Mouse (Mus musculus): Measurements from ENCODE around the gene Tnk2. TPM values are rescaled to one million over a fixed set of nuclear protein-coding genes. Genes with fewer than 3 reads are reported as not detected.
A peak's percentile ranks its signal among the peaks of the same experiment; 100 is the strongest.
"Not testable (repeated sequence)": the region's sequence is repeated elsewhere in the genome, so short reads cannot be mapped to it uniquely, and the experiment has no call there.

Tnk2 gene
- total RNA-seq, 2 experiments from 2014 or later: 20.9 to 24.7 TPM

DNA sequence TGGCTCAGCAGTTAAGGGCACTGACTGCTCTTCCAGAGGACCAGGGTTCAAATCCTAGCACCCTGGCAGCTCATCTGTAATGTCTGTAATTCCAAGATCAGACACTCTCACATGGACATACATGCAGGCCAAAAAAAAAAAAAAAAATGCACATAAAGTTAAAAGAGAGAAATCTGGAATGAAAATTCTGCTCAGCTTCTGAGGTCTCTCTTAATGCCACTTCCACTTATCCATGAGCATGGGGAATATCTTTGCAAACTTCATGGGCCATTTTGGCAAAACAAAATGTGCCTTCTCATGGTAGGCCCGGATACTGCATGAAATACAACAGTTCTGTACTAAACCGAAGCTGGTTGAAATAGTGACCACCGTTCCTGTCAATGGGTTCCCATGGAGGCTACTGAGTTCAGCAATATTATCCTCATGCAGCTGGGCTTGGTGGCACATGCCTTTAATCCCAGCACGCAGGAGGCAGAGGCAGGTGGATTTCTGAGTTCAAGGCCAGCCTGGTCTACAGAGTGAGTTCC, 10.1 kb upstream of the Tnk2 start:
- intact Hi-C loops (cut with DNase I): no loop called here
- DNase-seq (ENCODE audit: low spot score): no peak

- DNase-seq (ENCODE audit: low spot score): no peak
- intact Hi-C loops (cut with DNase I): no loop called here
Measured at GRCm38 (mm10) chr16:32634183-32634582, 9.5 kb upstream of the Tnk2 start.

- intact Hi-C loops (cut with DNase I): no loop called here
- no peak for DNase-seq (ENCODE audit: low spot score)
Measured at GRCm38 (mm10) chr16:32635314-32635713, 8.4 kb upstream of the Tnk2 start.

- DNase-seq (ENCODE audit: low spot score): no peak
- intact Hi-C loops (cut with DNase I): no loop called here
Measured at GRCm38 (mm10) chr16:32636331-32636730, 7.3 kb upstream of the Tnk2 start.

DNA sequence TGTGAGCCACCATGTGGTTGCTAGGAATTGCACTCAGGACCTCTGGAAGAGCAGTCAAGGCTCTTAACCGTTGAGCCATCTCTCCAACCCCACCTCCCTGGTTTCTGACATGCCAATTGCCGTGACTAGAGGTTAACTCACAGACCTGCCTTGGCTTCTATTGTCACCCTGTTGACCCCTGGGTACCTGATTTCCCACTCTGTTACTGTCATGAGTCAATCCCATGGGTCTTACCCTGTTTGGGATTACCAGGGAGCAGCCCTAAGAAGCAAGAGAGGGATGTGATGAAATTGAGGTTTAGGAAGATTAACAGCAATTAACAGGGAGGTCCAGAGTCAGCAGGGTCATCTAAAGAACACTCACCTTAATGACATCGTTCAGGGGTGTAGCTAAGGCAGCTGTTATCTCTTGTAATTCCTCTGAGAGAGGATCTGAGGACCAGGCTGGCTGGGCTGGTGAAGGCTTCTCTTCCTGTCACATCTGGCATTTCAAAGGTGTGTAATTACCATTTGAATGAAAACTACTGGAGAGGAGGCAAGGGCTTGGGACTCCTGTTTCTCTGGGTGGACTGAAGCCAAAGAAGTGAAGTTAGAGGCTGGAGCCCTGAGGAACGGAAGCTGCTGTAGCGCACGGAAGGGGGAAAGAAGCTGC, 6.7 kb upstream of the Tnk2 start:
- intact Hi-C loops (cut with DNase I): no loop called here
- no peak for DNase-seq (ENCODE audit: low spot score)

DNA sequence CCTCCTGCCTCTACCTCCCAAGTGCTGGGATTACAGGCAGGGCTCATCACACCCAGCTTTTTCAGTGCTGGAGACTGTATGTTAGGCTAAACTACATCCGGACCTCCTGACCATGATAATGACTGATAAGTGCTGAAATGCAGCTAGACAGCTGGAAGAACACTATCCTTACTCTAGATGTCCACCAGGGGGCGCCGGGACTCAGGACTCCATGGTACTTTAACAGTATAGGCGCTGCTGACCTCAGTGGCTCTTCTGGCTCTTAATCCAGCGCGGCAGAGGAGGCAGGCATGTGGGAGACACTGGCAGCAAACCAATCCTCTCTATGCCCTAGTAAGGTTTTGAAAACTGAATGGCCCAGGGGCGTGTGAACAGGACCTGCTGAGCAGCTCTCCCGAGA, 5.2 kb upstream of the Tnk2 start:
- intact Hi-C loops (cut with DNase I): loop anchor here (1.0 to 2.0 kb wide), 3 partner anchors 20 to 51 kb away; no protein-coding TSS in a partner anchor
- DNase-seq (ENCODE audit: low spot score): peak; percentile 48

- DNase-seq (ENCODE audit: low spot score): no peak
- intact Hi-C loops (cut with DNase I): no loop called here
Measured at GRCm38 (mm10) chr16:32640096-32640495, 3.6 kb upstream of the Tnk2 start.

GRCm38 (mm10) chr16:32640683-32641082, 3.0 kb upstream of the Tnk2 start:
- DNase-seq (ENCODE audit: low spot score); intact Hi-C loops (cut with DNase I): not testable (repeated sequence)

GRCm38 (mm10) chr16:32641440-32642219, 2.0 kb upstream of the Tnk2 start:
- intact Hi-C loops (cut with DNase I): no loop called here
- no peak for DNase-seq (ENCODE audit: low spot score)

- intact Hi-C loops (cut with DNase I): no loop called here
- no peak for DNase-seq (ENCODE audit: low spot score)
Measured at GRCm38 (mm10) chr16:32642280-32642679, 1.4 kb upstream of the Tnk2 start.

- no peak for DNase-seq (ENCODE audit: low spot score)
- intact Hi-C loops (cut with DNase I): no loop called here
Measured at GRCm38 (mm10) chr16:32644069-32644800, 561 bp downstream of the Tnk2 start.

GRCm38 (mm10) chr16:32644801-32645170, 1.1 kb downstream of the Tnk2 start:
- intact Hi-C loops (cut with DNase I): no loop called here
- DNase-seq (ENCODE audit: low spot score): no peak

DNA sequence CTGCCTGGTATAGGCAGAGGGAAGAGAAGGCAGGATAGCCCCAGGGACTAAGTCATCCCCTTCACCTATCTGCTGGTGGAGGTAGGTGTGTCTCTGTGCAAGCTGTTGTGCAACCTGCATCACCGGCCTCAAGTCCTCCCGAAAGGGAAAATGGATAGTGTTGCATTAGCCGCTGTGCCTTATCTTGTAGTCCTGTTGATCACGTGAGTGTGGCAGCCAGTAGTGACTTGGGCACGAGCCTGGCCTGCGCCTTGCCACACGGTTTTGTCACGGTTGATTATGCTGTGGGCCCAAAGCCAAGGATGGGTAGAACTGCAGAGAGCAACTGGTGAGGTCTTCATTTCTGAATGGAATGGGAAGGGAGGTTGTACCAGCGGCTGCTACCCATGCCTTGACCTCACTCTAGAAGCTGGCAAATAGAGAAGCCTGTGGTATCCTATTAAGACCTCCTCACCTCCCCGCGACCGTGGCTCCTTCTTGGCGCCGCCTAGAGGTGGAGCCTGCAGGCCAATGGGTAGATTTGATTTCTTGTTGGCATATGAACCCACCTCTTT, 1.8 kb downstream of the Tnk2 start:
- no peak for DNase-seq (ENCODE audit: low spot score)

DNA sequence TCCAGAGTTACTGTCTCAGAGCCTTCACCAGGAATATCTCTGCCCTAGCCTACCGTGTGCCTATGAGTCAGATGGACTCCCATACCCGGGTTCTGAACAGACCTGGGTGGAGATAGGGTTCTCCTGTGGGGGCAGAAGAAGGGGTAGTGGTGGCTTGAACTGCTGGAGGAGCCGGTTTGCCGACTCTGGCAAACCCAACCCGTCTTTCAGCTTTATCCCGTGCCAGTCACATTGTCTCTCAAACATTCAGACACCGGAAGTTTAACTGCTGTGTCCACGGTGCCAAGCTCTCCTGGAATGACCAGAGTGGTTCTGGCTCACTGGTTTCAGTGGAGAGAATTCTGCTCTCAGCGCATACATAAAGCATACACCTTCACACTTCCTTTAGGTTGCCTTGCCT, 2.3 kb downstream of the Tnk2 start:
- intact Hi-C loops (cut with DNase I): no loop called here
- no peak for DNase-seq (ENCODE audit: low spot score)

More for the DNA sequence above, 1.8 kb downstream of the Tnk2 start:
- intact Hi-C loops (cut with DNase I): no loop called here

DNA sequence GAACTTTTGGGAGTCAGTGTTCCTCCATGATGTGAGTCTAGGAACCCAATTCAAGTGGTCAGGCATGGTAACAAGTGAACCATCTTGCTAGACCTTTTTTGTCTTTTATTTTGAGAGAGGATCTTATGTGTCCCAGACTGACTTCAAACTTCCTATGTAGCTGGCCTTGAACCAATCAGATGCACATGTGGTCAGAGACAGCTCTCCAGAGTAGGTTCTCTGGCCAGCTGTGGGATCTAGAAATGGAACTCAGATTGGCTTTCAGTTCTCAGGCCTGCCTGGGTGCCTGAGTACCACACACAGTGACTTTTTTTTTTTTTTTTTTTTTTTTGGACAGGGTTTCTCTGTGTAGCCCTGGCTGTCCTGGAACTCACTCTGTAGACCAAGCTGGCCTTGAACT, 4.0 kb downstream of the Tnk2 start:
- intact Hi-C loops (cut with DNase I): no loop called here
- DNase-seq (ENCODE audit: low spot score): no peak

- intact Hi-C loops (cut with DNase I): no loop called here
- no peak for DNase-seq (ENCODE audit: low spot score)
Measured at GRCm38 (mm10) chr16:32650461-32650860, 6.8 kb downstream of the Tnk2 start.

DNA sequence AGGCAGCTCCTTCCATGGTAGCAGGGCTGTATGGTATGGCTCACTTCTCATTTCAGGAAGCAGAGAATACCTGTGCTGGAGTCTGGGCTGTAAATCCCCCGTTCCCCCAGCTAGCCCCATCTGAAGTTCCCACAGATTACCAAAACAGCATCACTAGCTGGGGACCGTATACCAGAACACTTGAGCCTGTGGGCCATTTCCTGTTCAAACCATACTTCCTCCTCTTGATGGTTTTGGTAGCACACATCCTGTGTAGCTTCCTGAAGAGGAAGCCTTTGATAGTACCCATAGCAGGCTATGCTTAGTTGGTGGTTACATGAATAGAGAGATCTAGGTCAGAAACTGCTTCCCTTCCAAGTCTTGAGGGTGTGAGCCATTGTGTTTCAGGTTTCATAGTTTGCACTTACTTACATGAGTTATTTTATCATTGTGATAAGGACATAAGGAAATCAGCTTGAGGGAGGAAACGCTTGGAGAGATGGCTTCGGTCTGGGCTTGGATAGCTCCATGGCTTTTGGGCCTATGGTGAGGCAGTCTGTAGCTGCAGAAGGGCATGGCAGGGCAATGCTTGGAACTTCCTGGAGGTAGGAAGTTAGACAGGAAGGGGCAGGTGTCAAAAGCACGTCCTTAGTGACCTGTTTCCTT, 7.4 kb downstream of the Tnk2 start:
- DNase-seq (ENCODE audit: low spot score): no peak
- intact Hi-C loops (cut with DNase I): no loop called here

DNA sequence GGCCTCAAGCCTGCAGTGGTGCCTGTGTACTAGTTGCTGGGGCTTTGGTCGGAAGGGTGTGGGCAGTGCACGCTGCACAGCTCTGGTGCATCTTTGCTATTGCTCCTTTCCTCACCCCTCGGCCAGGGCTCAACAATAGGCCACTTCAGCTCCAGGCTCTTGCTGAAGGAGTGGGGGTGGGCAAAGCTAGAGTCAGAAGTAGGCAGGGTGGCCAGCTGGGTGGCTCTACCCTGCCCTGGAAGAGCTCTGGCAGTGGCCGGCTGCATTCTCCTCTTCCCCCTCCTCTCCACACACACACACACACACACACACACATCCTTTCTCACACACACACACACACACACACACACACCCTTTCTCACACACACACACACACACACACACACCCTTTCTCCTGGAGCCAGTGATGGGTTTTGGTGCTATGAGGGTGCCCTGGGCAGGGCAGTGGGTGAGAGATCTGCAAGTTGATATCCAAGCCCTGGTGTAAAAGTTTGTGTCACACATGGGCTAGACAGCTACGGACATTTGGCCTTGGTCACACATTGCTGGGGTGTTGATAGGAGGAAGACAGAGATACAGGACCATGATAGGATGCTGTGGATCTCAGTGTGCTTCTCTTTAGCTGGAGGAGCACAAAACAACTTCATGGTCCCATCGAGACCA, 10.5 kb downstream of the Tnk2 start:
- intact Hi-C loops (cut with DNase I): no loop called here

GRCm38 (mm10) chr16:32655534-32655933, 11.9 kb downstream of the Tnk2 start:
- no peak for DNase-seq (ENCODE audit: low spot score)
- intact Hi-C loops (cut with DNase I): no loop called here

More for the DNA sequence above, 10.5 kb downstream of the Tnk2 start:
- DNase-seq (ENCODE audit: low spot score): no peak
